Mouse (Mus musculus) left cerebral cortex, postnatal 4 days (tissue): Measurements from ENCODE around the gene Cct2. TPM values are rescaled to one million over a fixed set of nuclear protein-coding genes. Genes with fewer than 3 reads are reported as not detected.
"Not testable (repeated sequence)": the region's sequence is repeated elsewhere in the genome, so short reads cannot be mapped to it uniquely, and the experiment has no call there.

Experiments
- DNase-seq: peaks from one replicate; pipeline ENCODE4 v3.0.0-alpha.2; 2022
- intact Hi-C: fragments of 180-260 bp; cut with DNase I; formaldehyde crosslinking; loops from one replicate; pipeline ENCODE4 v1.15.1; 2025
- total RNA-seq, 2 experiments: library from RNA; stranded (reverse); gene quantifications; 2 replicates each; pipeline ENCODE4 v1.2.3; 2021

The Cct2 gene
- total RNA-seq, 2 experiments from 2014 or later, result 282 to 298 TPM

DNA sequence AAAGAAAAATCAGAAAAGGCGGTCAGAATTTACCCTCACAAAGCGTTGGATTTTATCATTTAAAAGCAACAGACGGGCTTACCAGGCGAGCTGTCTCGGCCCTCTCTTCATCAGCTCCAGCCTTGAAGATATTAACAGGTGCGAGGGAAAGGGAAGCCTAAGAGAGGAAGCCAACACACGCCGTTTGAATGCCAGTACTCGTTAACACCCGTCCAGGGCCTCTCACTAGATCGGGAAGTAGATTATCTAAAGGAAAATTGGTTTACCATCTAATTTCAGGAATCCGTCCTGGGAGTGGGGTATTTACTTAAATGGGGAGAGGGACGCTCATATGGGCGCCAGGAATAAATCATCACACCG lies 740 bp downstream of the Cct2 start:
- intact Hi-C loops, result loop anchor here (5.0 kb wide), 1 partner anchor 149 kb away; no protein-coding TSS in a partner anchor

GRCm38 (mm10) chr10:117055668-117056067 lies 7.9 kb downstream of the Cct2 start:
- intact Hi-C loops, result no loop called here
- DNase-seq, result no peak

More for the DNA sequence above, 740 bp downstream of the Cct2 start:
- DNase-seq, result no peak

DNA sequence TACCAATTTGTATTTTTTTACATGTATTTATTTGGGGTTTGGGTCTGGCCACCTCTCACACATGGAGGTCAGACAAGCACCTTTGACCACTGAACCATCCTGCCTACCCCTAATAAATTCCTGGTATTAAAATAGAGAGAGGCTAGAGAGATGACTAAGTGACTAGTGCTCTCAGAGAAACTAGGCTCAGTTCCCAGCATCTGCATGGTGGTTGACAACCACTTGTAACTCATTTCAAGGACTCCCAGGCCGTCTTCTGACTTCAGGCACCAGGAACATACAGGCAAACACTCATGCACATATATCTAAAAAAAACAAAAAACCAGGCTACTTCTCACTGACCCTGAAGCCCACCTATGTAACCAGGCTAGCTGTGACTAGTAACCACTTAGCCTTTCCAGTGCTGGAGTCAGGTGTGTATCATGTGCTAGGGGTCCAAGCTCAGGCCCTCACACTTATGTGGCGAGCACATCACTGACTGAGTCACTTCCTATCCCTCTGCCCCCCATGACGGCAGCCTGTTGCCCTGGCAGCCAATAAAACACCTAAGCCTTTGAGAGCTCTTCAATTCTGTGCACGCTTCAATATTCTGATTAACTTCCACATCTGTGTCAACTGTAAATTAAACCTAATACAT lies 13.5 kb downstream of the Cct2 start:
- no peak for DNase-seq
- intact Hi-C loops, result loop anchor here (10.0 kb wide), 1 partner anchor 105 kb away; no protein-coding TSS in a partner anchor

- DNase-seq, result no peak
- intact Hi-C loops, result loop anchor here (10.0 kb wide), 1 partner anchor 104 kb away; no protein-coding TSS in a partner anchor
These were observed 14.4 kb downstream of the Cct2 start for GRCm38 (mm10) chr10:117049253-117049652.

DNA sequence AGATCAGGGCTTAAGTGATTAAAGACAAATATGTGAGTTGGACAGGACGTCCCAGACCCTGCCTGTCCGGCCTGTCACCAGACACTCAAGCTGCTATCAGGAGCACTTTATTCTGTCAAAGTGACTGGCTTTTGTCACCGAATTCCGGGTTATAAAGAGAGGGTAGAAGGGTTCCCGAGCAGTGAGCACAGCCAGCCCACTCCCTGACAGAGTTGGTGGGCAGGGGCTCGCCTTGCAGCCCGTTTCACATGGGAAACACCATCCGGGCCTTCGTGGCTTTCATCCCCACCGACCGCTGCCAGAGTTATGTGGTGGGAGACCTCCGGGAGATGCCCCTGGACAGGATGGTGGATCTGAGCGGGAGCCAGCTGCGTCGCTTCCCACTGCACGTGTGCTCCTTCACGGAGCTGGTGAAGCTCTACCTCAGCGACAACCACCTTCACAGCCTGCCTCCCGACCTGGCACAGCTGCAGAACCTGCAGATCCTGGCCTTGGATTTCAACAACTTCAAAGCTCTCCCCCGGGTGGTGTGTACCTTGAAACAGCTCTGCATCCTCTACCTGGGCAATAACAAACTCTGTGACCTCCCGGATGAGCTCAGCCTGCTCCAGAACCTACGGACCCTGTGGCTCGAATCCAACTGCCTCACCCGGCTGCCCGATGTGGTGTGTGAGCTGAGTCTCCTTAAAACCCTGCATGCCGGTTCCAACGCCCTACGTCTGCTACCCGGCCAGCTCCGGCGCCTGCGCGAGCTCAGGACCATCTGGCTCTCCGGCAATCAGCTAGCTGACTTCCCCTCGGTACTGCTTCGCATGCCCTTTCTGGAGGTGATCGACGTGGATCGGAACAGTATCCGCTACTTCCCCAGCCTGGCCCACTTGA lies 18.2 kb downstream of the Cct2 start, which contains the start of gene Lrrc10:
Gene Lrrc10 (plus strand): TSS at position 167 of the 882 bp plus-strand sequence.
- DNase-seq, result peak; percentile 32
- intact Hi-C loops, result loop anchor here (10.0 kb wide), 1 partner anchor 101 kb away; no protein-coding TSS in a partner anchor

- intact Hi-C loops, result loop anchor here (10.0 kb wide), 1 partner anchor 99 kb away; no protein-coding TSS in a partner anchor
- not testable (repeated sequence) for DNase-seq
These were observed 20.0 kb downstream of the Cct2 start for GRCm38 (mm10) chr10:117043497-117044166.

DNA sequence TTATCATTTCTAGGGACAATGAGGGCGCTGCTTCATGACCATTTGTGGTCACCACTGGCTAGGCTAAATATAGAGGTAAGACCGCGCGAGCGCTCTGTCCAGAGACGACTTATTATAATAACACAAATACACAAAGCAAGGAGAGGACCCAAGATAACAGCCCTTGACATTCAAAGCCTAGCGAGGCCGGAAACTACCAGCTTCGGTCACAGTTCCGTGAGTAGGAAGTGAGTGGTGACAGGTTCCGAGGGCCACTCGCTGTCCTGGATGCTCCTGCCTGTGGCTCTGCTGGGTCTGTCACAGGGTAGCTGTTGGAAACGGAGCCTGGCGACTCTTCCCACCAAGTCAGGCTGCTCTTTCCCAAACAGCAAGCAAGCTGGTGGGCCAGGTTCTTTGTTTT lies 21.3 kb downstream of the Cct2 start:
- DNase-seq, result no peak
- intact Hi-C loops, result loop anchor here (10.0 kb wide), 1 partner anchor 97 kb away; no protein-coding TSS in a partner anchor

GRCm38 (mm10) chr10:117040355-117040754 lies 23.3 kb downstream of the Cct2 start:
- DNase-seq, result no peak
- intact Hi-C loops, result loop anchor here (10.0 kb wide), 1 partner anchor 96 kb away; no protein-coding TSS in a partner anchor

GRCm38 (mm10) chr10:117033785-117034184 lies 29.8 kb downstream of the Cct2 start:
- intact Hi-C loops, result loop anchor here (10.0 kb wide), 1 partner anchor 829 kb away; no protein-coding TSS in a partner anchor
- DNase-seq, result peak; percentile 86

DNA sequence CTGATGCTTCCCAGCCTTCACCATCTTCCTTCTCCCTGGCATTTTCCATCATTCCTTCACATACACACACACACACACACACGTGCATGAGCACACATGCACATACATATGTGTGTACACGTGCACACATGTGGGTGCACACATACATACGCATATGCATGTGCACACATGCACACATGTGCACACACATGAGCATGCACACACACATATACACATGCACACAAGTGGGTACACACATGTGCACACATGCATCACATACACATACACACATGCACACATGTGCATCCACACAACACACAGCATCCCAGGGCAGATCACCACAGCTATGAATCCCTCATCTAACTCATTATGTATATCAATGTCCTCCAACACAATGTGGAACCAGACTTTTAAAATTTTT lies 32.5 kb downstream of the Cct2 start:
- no peak for DNase-seq
- intact Hi-C loops, result loop anchor here (10.0 kb wide), 1 partner anchor 826 kb away; no protein-coding TSS in a partner anchor

DNA sequence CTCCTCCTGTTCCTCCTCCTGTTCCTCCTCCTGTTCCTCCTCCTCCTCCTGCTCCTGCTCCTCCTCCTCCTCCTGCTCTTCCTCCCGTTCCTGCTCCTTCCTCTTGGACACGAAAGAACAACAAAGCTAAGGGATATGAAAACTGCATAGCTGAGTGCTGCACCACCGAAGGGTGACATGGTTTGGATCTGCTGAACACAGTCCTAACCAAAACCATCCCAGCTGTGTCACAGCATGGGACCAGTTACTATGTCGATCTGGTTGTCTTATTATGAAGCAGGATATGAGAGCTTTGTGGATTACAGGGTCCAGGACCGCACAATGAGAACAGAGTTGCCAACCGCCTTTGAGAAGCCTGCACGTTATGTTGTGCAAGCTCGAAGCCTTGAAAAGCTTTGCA lies 37.4 kb downstream of the Cct2 start:
- intact Hi-C loops, result no loop called here
- DNase-seq, result no peak

DNA sequence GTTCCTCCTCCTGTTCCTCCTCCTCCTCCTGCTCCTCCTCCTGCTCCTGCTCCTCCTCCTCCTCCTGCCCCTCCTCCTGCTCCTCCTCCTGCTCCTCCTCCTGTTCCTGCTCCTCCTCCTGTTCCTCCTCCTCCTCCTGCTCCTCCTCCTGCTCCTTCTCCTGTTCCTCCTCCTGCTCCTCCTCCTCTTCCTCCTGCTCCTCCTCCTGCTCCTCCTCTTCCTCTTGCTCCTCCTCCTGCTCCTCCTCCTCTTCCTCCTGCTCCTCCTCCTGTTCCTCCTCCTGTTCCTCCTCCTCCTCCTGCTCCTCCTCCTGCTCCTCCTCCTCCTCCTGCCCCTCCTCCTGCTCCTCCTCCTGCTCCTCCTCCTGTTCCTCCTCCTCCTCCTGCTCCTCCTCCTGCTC lies 37.8 kb downstream of the Cct2 start:
- intact Hi-C loops, DNase-seq: not testable (repeated sequence)

GRCm38 (mm10) chr10:117023693-117024092 lies 39.9 kb downstream of the Cct2 start:
- DNase-seq, result no peak
- intact Hi-C loops, result no loop called here

DNA sequence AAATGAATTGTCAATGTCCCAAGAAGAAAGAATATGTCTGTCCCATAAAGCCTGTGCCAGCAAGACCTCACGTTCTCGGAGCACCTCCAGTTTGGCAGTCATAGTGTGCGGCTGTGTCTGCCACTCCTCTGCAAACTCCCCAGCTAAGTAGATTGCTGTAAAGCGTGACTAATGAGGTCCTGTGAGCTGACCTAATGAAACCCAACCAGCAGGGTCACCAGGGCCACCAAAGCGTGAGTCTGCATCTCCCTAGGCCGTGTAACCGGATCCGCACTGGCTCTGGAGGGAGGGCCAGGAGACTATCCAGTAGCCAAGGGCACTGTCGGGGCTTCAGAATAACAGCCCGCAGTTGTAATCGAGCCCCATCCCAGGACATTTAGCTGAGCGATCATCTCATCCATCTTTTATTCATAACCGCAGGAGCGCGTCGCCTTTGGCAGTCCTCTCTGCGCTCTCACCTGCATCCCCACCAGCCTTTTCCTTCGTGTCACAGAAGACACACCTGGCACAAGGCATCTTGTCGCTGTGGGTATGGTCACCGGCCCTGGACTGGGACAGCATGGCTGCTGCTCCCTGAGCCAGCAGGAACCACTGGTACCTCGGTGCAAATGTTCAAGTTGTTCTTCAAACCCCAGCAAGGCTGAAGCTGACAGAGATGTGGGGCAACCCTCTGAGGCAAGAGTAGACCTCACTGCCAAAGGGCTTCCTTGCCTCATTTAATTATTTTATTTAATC lies 42.4 kb downstream of the Cct2 start:
- no peak for DNase-seq
- intact Hi-C loops, result no loop called here

DNA sequence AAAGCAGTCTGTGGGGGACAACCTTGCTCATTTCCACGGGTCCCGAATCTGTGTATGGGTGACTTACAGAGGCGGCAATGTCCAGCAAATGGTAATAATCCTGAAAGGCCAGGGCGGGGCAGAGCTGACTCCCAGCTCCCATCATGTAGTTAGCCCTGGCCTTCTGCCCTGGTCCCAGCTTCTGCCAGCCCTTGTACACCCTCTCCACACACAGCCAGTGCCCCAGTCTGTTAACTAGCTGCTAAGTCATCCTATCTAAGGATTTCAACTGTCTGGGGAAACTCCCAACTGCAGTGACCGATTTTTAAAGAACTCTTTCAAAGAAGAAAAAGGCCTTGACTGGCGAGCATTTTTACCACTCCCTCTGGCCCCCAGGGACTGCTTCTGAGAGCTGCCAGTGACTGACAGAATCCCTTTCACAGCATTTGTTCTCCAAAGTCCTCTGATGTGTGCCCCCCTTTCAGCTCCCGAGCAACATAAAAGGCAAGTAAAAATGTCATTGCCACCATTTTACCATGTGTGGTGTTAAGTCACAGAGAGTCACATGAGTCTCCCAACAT lies 45.3 kb downstream of the Cct2 start:
- intact Hi-C loops, result no loop called here
- peak; percentile 38 for DNase-seq

DNA sequence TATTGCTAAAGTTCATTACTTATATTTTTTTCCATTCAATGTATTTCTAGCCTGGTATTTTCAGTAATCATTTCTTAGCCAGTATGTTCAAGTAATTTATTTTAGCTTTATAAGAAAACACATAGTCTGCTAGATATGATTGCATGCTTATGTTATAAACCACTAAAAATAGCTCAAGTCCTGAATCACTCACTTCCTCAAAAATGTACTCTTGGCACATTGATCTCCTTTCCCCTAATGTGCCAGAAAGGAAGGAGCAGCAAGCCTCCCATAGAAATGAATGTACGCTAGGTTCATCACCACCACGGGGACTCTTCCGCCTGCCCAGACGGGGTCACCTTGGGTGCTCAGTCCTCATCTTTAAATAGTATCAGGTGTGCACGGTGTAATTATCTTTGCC lies 49.0 kb downstream of the Cct2 start:
- intact Hi-C loops, result no loop called here

GRCm38 (mm10) chr10:117013689-117014390 lies 49.8 kb downstream of the Cct2 start:
- intact Hi-C loops, result no loop called here
- DNase-seq, result no peak

More for the DNA sequence above, 49.0 kb downstream of the Cct2 start:
- no peak for DNase-seq

DNA sequence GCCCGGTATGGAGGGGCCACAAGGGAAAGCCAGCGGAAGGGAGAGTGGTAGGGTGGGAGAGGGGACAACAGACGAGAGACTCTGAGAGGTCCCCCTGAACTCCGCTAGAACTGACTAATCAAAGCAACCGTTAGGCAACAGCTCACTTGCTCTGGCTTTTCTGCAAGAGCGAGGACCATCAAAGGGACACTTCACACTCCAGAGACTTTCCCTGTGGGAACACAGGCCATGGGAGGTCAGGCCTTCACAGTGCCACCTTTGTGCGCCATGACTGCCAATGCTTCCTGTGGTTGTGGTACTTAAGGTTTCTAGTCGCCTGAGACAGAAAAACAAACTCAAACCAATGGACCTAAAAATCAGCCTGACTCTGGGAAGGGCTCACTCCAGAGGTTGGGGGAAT lies 52.6 kb downstream of the Cct2 start:
- intact Hi-C loops, result no loop called here
- no peak for DNase-seq

- no peak for DNase-seq
- intact Hi-C loops, result no loop called here
These were observed 53.9 kb downstream of the Cct2 start for GRCm38 (mm10) chr10:117009691-117010090.
